Mouse (Mus musculus) erythroblast, embryonic 14.5 days (primary cell): ENCODE data around the gene Lbr. TPM values are rescaled to one million over a fixed set of nuclear protein-coding genes. Genes with fewer than 3 reads are reported as not detected.

ENCODE experiments used
- H3K27me3 ChIP-seq: 2 replicates; pipeline ENCODE4 v1.6.1; 2012; ENCODE audit warnings: inconsistent platforms; ENCODE audit not compliant: control insufficient read depth
- H3K36me3 ChIP-seq: 2 replicates; pipeline ENCODE4 v1.6.1; 2012; ENCODE audit warnings: mild to moderate bottlenecking, inconsistent platforms; ENCODE audit not compliant: control insufficient read depth
- H3K4me1 ChIP-seq: 2 replicates; pipeline ENCODE4 v1.6.1; 2012; ENCODE audit warnings: inconsistent platforms; ENCODE audit not compliant: control insufficient read depth
- H3K4me3 ChIP-seq: replicated peaks from 2 replicates; pipeline ENCODE3; 2012; ENCODE audit warnings: moderate library complexity, mild to moderate bottlenecking, inconsistent platforms
- H3K9me3 ChIP-seq: 2 replicates; pipeline ENCODE4 v1.6.1; 2012; ENCODE audit warnings: low read length, inconsistent platforms, mixed read lengths; ENCODE audit not compliant: control insufficient read depth
- GATA1 ChIP-seq: IDR thresholded peaks from 2 replicates; pipeline ENCODE4 v1.6.1; 2012; ENCODE audit warnings: low read length, inconsistent platforms, mixed read lengths
- TAL1 ChIP-seq: IDR thresholded peaks from 3 replicates; pipeline ENCODE4 v1.6.1; 2012; ENCODE audit warnings: low read length, inconsistent platforms, mixed read lengths
- polyA plus RNA-seq: library from polyadenylated mRNA; stranded (reverse); fragments of >175 nt; gene quantifications from 2 replicates; pipeline ENCODE4 v1.2.3, GENCODE M21; 2012

Lbr gene
- polyA plus RNA-seq, 1 experiment, result 26.2 TPM

GRCm38 (mm10) chr1:181856329-181856728 is 13.5 kb upstream of the Lbr start:
- TF ChIP-seq GATA1 (no peak), TAL1 (no peak)

GRCm38 (mm10) chr1:181854829-181855228 is 12.0 kb upstream of the Lbr start:
- Histone ChIP-seq H3K9me3 (no peaks in the 10 kb centered on the region), H3K4me3 (no peak overlapping the region), H3K4me1 (peaks cover 5% of the 10 kb centered on the region), H3K36me3 (no peaks in the 10 kb centered on the region), H3K27me3 (peaks cover 31% of the 10 kb centered on the region)
- no peak for TF ChIP-seq TAL1
- TF ChIP-seq GATA1, result no peak

More at GRCm38 (mm10) chr1:181856329-181856728, 13.5 kb upstream of the Lbr start:
- no peaks in the 10 kb centered on the region for H3K36me3 ChIP-seq
- H3K9me3 ChIP-seq, result no peaks in the 10 kb centered on the region
- no peak overlapping the region for H3K4me3 ChIP-seq
- peaks cover 27% of the 10 kb centered on the region for H3K27me3 ChIP-seq
- H3K4me1 ChIP-seq, result peaks cover 12% of the 10 kb centered on the region

GRCm38 (mm10) chr1:181853081-181853736 is 10.4 kb upstream of the Lbr start:
- peaks cover 34% of the 10 kb centered on the region for H3K27me3 ChIP-seq
- no peaks in the 10 kb centered on the region for H3K36me3 ChIP-seq
- H3K4me3 ChIP-seq, result no peak overlapping the region
- TF ChIP-seq GATA1, result no peak
- H3K9me3 ChIP-seq, result no peaks in the 10 kb centered on the region
- H3K4me1 ChIP-seq, result peaks cover 5% of the 10 kb centered on the region

- no peak overlapping the region for H3K4me3 ChIP-seq
- no peaks in the 10 kb centered on the region for H3K36me3 ChIP-seq
- H3K27me3 ChIP-seq, result peaks cover 39% of the 10 kb centered on the region
- H3K4me1 ChIP-seq, result peaks cover 5% of the 10 kb centered on the region
- TF ChIP-seq GATA1 (no peak), TAL1 (no peak)
- H3K9me3 ChIP-seq, result no peaks in the 10 kb centered on the region
Measured at GRCm38 (mm10) chr1:181852466-181852865, 9.6 kb upstream of the Lbr start.

- H3K36me3 ChIP-seq, result no peaks in the 10 kb centered on the region
- peaks cover 5% of the 10 kb centered on the region for H3K4me1 ChIP-seq
- no peak overlapping the region for H3K4me3 ChIP-seq
- TF ChIP-seq TAL1 (no peak), GATA1 (no peak)
- peaks cover 43% of the 10 kb centered on the region for H3K27me3 ChIP-seq
- no peaks in the 10 kb centered on the region for H3K9me3 ChIP-seq
Measured at GRCm38 (mm10) chr1:181851521-181852310, 8.9 kb upstream of the Lbr start.

GRCm38 (mm10) chr1:181850441-181850840 is 7.6 kb upstream of the Lbr start:
- peaks cover 8% of the 10 kb centered on the region for H3K4me1 ChIP-seq
- no peaks in the 10 kb centered on the region for H3K9me3 ChIP-seq
- H3K36me3 ChIP-seq, result no peaks in the 10 kb centered on the region
- no peak for TF ChIP-seq TAL1
- no peak for TF ChIP-seq GATA1
- peaks cover 48% of the 10 kb centered on the region for H3K27me3 ChIP-seq
- H3K4me3 ChIP-seq, result no peak overlapping the region

GRCm38 (mm10) chr1:181848210-181848609 is 5.4 kb upstream of the Lbr start:
- TF ChIP-seq GATA1 (no peak), TAL1 (no peak)
- peaks cover 28% of the 10 kb centered on the region for H3K4me1 ChIP-seq
- no peaks in the 10 kb centered on the region for H3K9me3 ChIP-seq
- H3K27me3 ChIP-seq, result peaks cover 50% of the 10 kb centered on the region
- no peaks in the 10 kb centered on the region for H3K36me3 ChIP-seq
- no peak overlapping the region for H3K4me3 ChIP-seq

GRCm38 (mm10) chr1:181847396-181847795 is 4.5 kb upstream of the Lbr start:
- Histone ChIP-seq H3K36me3 (no peaks in the 10 kb centered on the region), H3K9me3 (no peaks in the 10 kb centered on the region), H3K27me3 (peaks cover 42% of the 10 kb centered on the region), H3K4me3 (no peak overlapping the region), H3K4me1 (peaks cover 32% of the 10 kb centered on the region)
- TF ChIP-seq TAL1, result no peak
- no peak for TF ChIP-seq GATA1

- no peak overlapping the region for H3K4me3 ChIP-seq
- peaks cover 9% of the 10 kb centered on the region for H3K36me3 ChIP-seq
- TF ChIP-seq GATA1 (no peak), TAL1 (no peak)
- no peaks in the 10 kb centered on the region for H3K9me3 ChIP-seq
- peaks cover 32% of the 10 kb centered on the region for H3K4me1 ChIP-seq
- peaks cover 28% of the 10 kb centered on the region for H3K27me3 ChIP-seq
Measured at GRCm38 (mm10) chr1:181845767-181846166, 2.9 kb upstream of the Lbr start.
